Mouse (Mus musculus) spleen, adult 2 months (tissue): ENCODE results near the gene Psenen. TPM values are rescaled to one million over a fixed set of nuclear protein-coding genes. Genes with fewer than 3 reads are reported as not detected.

ENCODE experiments used
- DNase-seq, 2 experiments: peaks; one replicate each; pipeline versions ENCODE4 v3.0.0 to v3.0.0-alpha.2; 2012 to 2021; ENCODE audit warnings: low spot score in 2 of 2, low read depth in 1 of 2
- H3K27ac ChIP-seq: fragments of 200-500 bp; 2 replicates; pipeline ENCODE4 v1.5.1; 2012; ENCODE audit warnings: low read length, inconsistent platforms; ENCODE audit not compliant: insufficient read depth
- H3K27me3 ChIP-seq: fragments of 200-500 bp; 2 replicates; pipeline ENCODE4 v1.6.1; 2012; ENCODE audit warnings: mild to moderate bottlenecking, moderate library complexity, low read length, inconsistent platforms; ENCODE audit not compliant: control insufficient read depth, insufficient read depth
- H3K36me3 ChIP-seq: fragments of 200-500 bp; 2 replicates; pipeline ENCODE4 v1.6.1; 2012; ENCODE audit warnings: mild to moderate bottlenecking, low read length, inconsistent platforms; ENCODE audit not compliant: control insufficient read depth, insufficient read depth
- H3K4me1 ChIP-seq: fragments of 200-500 bp; 2 replicates; pipeline ENCODE4 v1.6.1; 2011; ENCODE audit warnings: inconsistent platforms; ENCODE audit not compliant: control insufficient read depth, insufficient read depth, insufficient read length
- H3K4me3 ChIP-seq: fragments of 200-500 bp; 2 replicates; pipeline ENCODE4 v1.5.1; 2011; ENCODE audit warnings: mild to moderate bottlenecking, inconsistent platforms; ENCODE audit not compliant: insufficient read depth, insufficient read length; ENCODE audit errors: extremely low read depth
- CTCF ChIP-seq: fragments of 200-500 bp; IDR thresholded peaks from 2 replicates; pipeline ENCODE4 v1.5.1; 2011; ENCODE audit warnings: mild to moderate bottlenecking, inconsistent platforms; ENCODE audit not compliant: insufficient read depth, insufficient read length, insufficient replicate concordance; ENCODE audit errors: extremely low read depth
- POLR2A ChIP-seq: fragments of 200-500 bp; IDR thresholded peaks from 2 replicates; pipeline ENCODE4 v1.6.1; 2011; ENCODE audit warnings: low read depth, low read length, inconsistent platforms
- WGBS: fragments of 180-500 bp; shearing (Covaris S2); methylation state at CpG from one replicate; pipeline ENCODE4 v1.1.7; 2018; 5-methylcytosine and 5-hydroxymethylcytosine counted together
- polyA plus RNA-seq: library from polyadenylated mRNA; depleted of rRNA; stranded (reverse); fragments of >200 nt; gene quantifications from 2 replicates; pipeline ENCODE4 v1.2.3, GENCODE M21; 2012

Gene Psenen
- polyA plus RNA-seq, 1 experiment = 85.2 TPM

DNA sequence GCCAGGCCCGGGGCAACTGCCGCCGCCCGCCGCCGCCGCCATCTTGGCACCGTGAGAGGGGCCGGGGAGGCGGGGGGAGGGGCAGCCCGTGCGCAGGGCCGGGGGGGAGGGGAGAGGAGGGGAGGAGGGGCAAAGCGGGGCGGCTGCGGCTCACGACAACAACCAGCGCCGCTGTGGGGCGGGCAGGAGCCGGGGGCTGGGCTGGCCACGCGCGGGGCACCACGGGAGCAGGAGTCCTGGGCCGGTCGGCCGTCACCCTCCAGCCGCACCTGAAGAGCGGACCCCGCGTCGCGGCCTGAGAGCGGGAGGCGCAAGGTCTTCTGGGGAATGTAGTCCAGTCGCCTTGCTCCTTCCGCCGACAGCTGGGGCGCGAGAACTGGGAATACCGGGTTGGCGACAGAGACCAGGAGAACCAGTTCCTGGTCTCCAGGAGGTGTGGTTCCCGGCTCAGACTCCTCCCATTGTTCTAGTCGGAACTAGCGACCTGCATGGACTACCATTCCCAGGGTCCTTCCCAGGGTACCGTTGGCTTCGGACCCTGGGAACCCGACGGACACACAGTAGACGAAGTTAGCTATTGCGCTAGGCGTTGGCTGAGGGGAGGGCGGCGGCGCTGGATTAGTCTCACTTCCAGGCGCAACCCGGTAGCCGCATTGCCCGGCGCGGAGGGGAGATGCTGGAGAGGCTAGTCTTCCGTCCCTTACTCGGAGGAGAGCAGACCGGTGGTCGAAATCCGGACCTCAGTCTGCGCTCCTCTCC lies 25.4 kb upstream of the Psenen start, which contains the start of gene Kmt2b:
Gene Kmt2b, minus strand, starts transcription at position 51 of the 759 bp plus-strand sequence.
- Histone ChIP-seq H3K27ac (peak within 1 kb of the TSS; percentile 79), H3K27me3 (no peaks in the 10 kb centered on the region), H3K4me1 (peaks cover 11% of the 10 kb centered on the region), H3K4me3 (peak within 1 kb of the TSS; percentile 87), H3K36me3 (peaks cover 15% of the 10 kb centered on the region)
- peak; percentile 81 to 94 for DNase-seq
- TF ChIP-seq POLR2A (no peak; the same call in 1 of the 2 replicates), CTCF (no peak)
- 1% methylated on average over 53 of the region's 68 CpGs for WGBS

- DNase-seq = peak in 1 of 2 experiments; percentile 44
- Histone ChIP-seq H3K27me3 (no peaks in the 10 kb centered on the region), H3K4me3 (peak overlapping the region; percentile 87), H3K27ac (peak overlapping the region; percentile 79), H3K36me3 (peaks cover 17% of the 10 kb centered on the region), H3K4me1 (peaks cover 11% of the 10 kb centered on the region)
- 2% methylated on average over 64 of the region's 67 CpGs for WGBS
- no peak for TF ChIP-seq CTCF
- no peak for TF ChIP-seq POLR2A
Measured at GRCm38 (mm10) chr7:30587842-30588667, 24.6 kb upstream of the Psenen start.

GRCm38 (mm10) chr7:30586455-30587020 lies 23.1 kb upstream of the Psenen start:
- H3K4me3 ChIP-seq = no peak overlapping the region
- WGBS = 95% methylated on average over 28 of the region's 28 CpGs
- peaks cover 27% of the 10 kb centered on the region for H3K36me3 ChIP-seq
- H3K4me1 ChIP-seq = peaks cover 6% of the 10 kb centered on the region
- TF ChIP-seq POLR2A (no peak), CTCF (no peak)
- DNase-seq = no peak
- no peak overlapping the region for H3K27ac ChIP-seq
- H3K27me3 ChIP-seq = no peaks in the 10 kb centered on the region

GRCm38 (mm10) chr7:30585170-30585569 lies 21.7 kb upstream of the Psenen start:
- WGBS = 95% methylated on average over 7 of the region's 7 CpGs
- H3K36me3 ChIP-seq = peaks cover 33% of the 10 kb centered on the region

GRCm38 (mm10) chr7:30584339-30584738 lies 20.9 kb upstream of the Psenen start:
- Histone ChIP-seq H3K4me3 (no peak overlapping the region), H3K36me3 (peaks cover 39% of the 10 kb centered on the region), H3K27ac (no peak overlapping the region), H3K4me1 (peaks cover 2% of the 10 kb centered on the region; the same call in 1 of the 2 replicates), H3K27me3 (no peaks in the 10 kb centered on the region)
- 93% methylated on average over 10 of the region's 10 CpGs for WGBS
- no peak for TF ChIP-seq CTCF
- no peak for TF ChIP-seq POLR2A
- no peak for DNase-seq

More at GRCm38 (mm10) chr7:30585170-30585569, 21.7 kb upstream of the Psenen start:
- no peaks in the 10 kb centered on the region for H3K27me3 ChIP-seq
- peaks cover 6% of the 10 kb centered on the region for H3K4me1 ChIP-seq
- no peak for DNase-seq
- no peak overlapping the region for H3K27ac ChIP-seq
- TF ChIP-seq CTCF = no peak
- TF ChIP-seq POLR2A = no peak
- H3K4me3 ChIP-seq = no peak overlapping the region

- no peak overlapping the region for H3K27ac ChIP-seq
- peaks cover 60% of the 10 kb centered on the region for H3K36me3 ChIP-seq
- H3K4me3 ChIP-seq = no peak overlapping the region
- no peaks in the 10 kb centered on the region for H3K4me1 ChIP-seq
- no peak for DNase-seq
- no peak for TF ChIP-seq POLR2A
- 98% methylated on average over 16 of the region's 16 CpGs for WGBS
- no peaks in the 10 kb centered on the region for H3K27me3 ChIP-seq
Measured at GRCm38 (mm10) chr7:30581547-30581946, 18.1 kb upstream of the Psenen start.
